Mouse (Mus musculus) MEL (cell line): ENCODE results near the gene Stx2. TPM values are rescaled to one million over a fixed set of nuclear protein-coding genes. Genes with fewer than 3 reads are reported as not detected.

ENCODE experiments used
- DNase-seq: peaks from one replicate; pipeline ENCODE4 v3.0.0; 2011; ENCODE audit warnings: low read depth, low spot score
- H3K27ac ChIP-seq: 2 replicates; pipeline ENCODE4 v1.5.1; 2012; ENCODE audit warnings: low read depth, mild to moderate bottlenecking, control low read depth, low read length, moderate library complexity; ENCODE audit not compliant: control insufficient read depth
- H3K27me3 ChIP-seq, 2 experiments: fragments of 150-350 bp in 1 of 2; sonication (generic) in 1 of 2; 2 replicates each; pipeline ENCODE4 v1.6.1; 2012; ENCODE audit warnings: low read length in 2 of 2, mild to moderate bottlenecking in 2 of 2, improper control_type of control experiment in 1 of 2, moderate library complexity in 1 of 2; ENCODE audit not compliant: insufficient read depth in 2 of 2, control insufficient read depth in 1 of 2
- H3K36me3 ChIP-seq, 2 experiments: 2 replicates each; pipeline ENCODE4 v1.6.1; 2012 to 2014; ENCODE audit warnings: low read length in 2 of 2, improper control_type of control experiment in 1 of 2, inconsistent platforms in 1 of 2, mild to moderate bottlenecking in 1 of 2; ENCODE audit not compliant: insufficient read depth in 2 of 2, control insufficient read depth in 1 of 2
- H3K4me1 ChIP-seq, 2 experiments: fragments of 150-350 bp in 1 of 2; sonication (generic) in 1 of 2; 2 replicates each; pipeline ENCODE4 v1.6.1; 2012; ENCODE audit warnings: low read length in 2 of 2, improper control_type of control experiment in 1 of 2, mild to moderate bottlenecking in 1 of 2; ENCODE audit not compliant: insufficient read depth in 2 of 2, control insufficient read depth in 1 of 2
- H3K4me3 ChIP-seq, 2 experiments: fragments of 150-350 bp in 1 of 2; sonication (generic) in 1 of 2; 2 replicates each; pipeline ENCODE4 v1.5.1; 2012; ENCODE audit warnings: low read depth in 2 of 2, low read length in 2 of 2, mild to moderate bottlenecking in 2 of 2, moderate library complexity in 2 of 2, control low read depth in 1 of 2, improper control_type of control experiment in 1 of 2; ENCODE audit not compliant: control insufficient read depth in 1 of 2, insufficient read depth in 1 of 2
- H3K79me2 ChIP-seq: 2 replicates; pipeline ENCODE4 v1.6.1; 2012; ENCODE audit warnings: mild to moderate bottlenecking, low read length, moderate library complexity; ENCODE audit not compliant: control insufficient read depth, poor library complexity, insufficient read depth
- H3K9ac ChIP-seq: 2 replicates; pipeline ENCODE4 v1.6.1; 2012; ENCODE audit warnings: low read depth, mild to moderate bottlenecking, control low read depth, low read length, moderate library complexity; ENCODE audit not compliant: control insufficient read depth, poor library complexity, severe bottlenecking
- H3K9me3 ChIP-seq: fragments of 150-350 bp; sonication (generic); replicated peaks from 2 replicates; pipeline ENCODE4 v1.6.1; 2012; ENCODE audit warnings: mild to moderate bottlenecking, low read length, improper control_type of control experiment, moderate library complexity; ENCODE audit not compliant: insufficient read depth
- CTCF ChIP-seq, 3 experiments: IDR thresholded peaks in 2 of 3; conservative IDR thresholded peaks in 1 of 3; 2 replicates each; pipeline ENCODE4 v1.5.1; 2011 to 2012; ENCODE audit warnings: low read length in 3 of 3, low read depth in 2 of 3, mild to moderate bottlenecking in 2 of 3, improper control_type of control experiment in 1 of 3, inconsistent platforms in 1 of 3, mixed read lengths in 1 of 3, moderate library complexity in 1 of 3; ENCODE audit not compliant: control insufficient read depth in 1 of 3, insufficient read depth in 1 of 3, poor library complexity in 1 of 3, severe bottlenecking in 1 of 3
- ELF1 ChIP-seq: IDR thresholded peaks from 2 replicates; pipeline ENCODE4 v1.6.1; 2014; ENCODE audit warnings: low read depth, mild to moderate bottlenecking, inconsistent platforms, low read length, improper control_type of control experiment, moderate library complexity
- GABPA ChIP-seq: IDR thresholded peaks from 2 replicates; pipeline ENCODE4 v1.6.1; 2012; ENCODE audit warnings: low read depth, mild to moderate bottlenecking, inconsistent platforms, low read length, improper control_type of control experiment, moderate library complexity
- GATA1 ChIP-seq: IDR thresholded peaks from 2 replicates; pipeline ENCODE4 v1.6.1; 2011; ENCODE audit warnings: low read depth, low read length, improper control_type of control experiment
- KAT2A ChIP-seq: conservative IDR thresholded peaks from 2 replicates; pipeline ENCODE4 v1.6.1; 2012; ENCODE audit warnings: low read depth, low read length, improper control_type of control experiment, inconsistent platforms
- MAX ChIP-seq: IDR thresholded peaks from 2 replicates; pipeline ENCODE4 v1.6.1; 2011; ENCODE audit warnings: low read length, improper control_type of control experiment
- MXI1 ChIP-seq: IDR thresholded peaks from 2 replicates; pipeline ENCODE4 v1.6.1; 2011; ENCODE audit warnings: mild to moderate bottlenecking, low read depth, low read length, improper control_type of control experiment
- NELFE ChIP-seq: IDR thresholded peaks from 2 replicates; pipeline ENCODE4 v1.6.1; 2011; ENCODE audit warnings: low read depth, low read length, improper control_type of control experiment
- NRF1 ChIP-seq: IDR thresholded peaks from 2 replicates; pipeline ENCODE4 v1.6.1; 2014; ENCODE audit warnings: low read depth, mild to moderate bottlenecking, inconsistent platforms, low read length, improper control_type of control experiment, moderate library complexity; ENCODE audit not compliant: poor library complexity, insufficient read depth, severe bottlenecking
- POLR2A ChIP-seq, 2 experiments: IDR thresholded peaks; 2 replicates each; pipeline ENCODE4 v1.6.1; 2011 to 2012; ENCODE audit warnings: low read length in 2 of 2, mild to moderate bottlenecking in 2 of 2, control low read depth in 1 of 2, improper control_type of control experiment in 1 of 2, low read depth in 1 of 2, moderate library complexity in 1 of 2; ENCODE audit not compliant: control insufficient read depth in 1 of 2, insufficient read depth in 1 of 2, poor library complexity in 1 of 2
- POLR2AphosphoS2 ChIP-seq: IDR thresholded peaks from 2 replicates; pipeline ENCODE4 v1.6.1; 2011; ENCODE audit warnings: low read length, improper control_type of control experiment
- RAD21 ChIP-seq: IDR thresholded peaks from 2 replicates; pipeline ENCODE4 v1.6.1; 2011; ENCODE audit warnings: mild to moderate bottlenecking, low read depth, low read length, improper control_type of control experiment
- SIN3A ChIP-seq: IDR thresholded peaks from 2 replicates; pipeline ENCODE4 v1.6.1; 2012; ENCODE audit warnings: low read length, improper control_type of control experiment, inconsistent platforms
- SMC3 ChIP-seq: IDR thresholded peaks from 2 replicates; pipeline ENCODE4 v1.6.1; 2011; ENCODE audit warnings: low read depth, low read length, improper control_type of control experiment
- TAL1 ChIP-seq: IDR thresholded peaks from 2 replicates; pipeline ENCODE4 v1.6.1; 2012; ENCODE audit warnings: mild to moderate bottlenecking, inconsistent platforms, low read length, moderate library complexity, mixed read lengths
- UBTF ChIP-seq: IDR thresholded peaks from 2 replicates; pipeline ENCODE4 v1.6.1; 2012; ENCODE audit warnings: low read depth, mild to moderate bottlenecking, inconsistent platforms, low read length, improper control_type of control experiment, moderate library complexity, borderline replicate concordance; ENCODE audit not compliant: insufficient read depth
- ZC3H11A ChIP-seq: IDR thresholded peaks from 2 replicates; pipeline ENCODE4 v1.6.1; 2012; ENCODE audit warnings: low read depth, mild to moderate bottlenecking, inconsistent platforms, low read length, improper control_type of control experiment
- ZMIZ1 ChIP-seq: IDR thresholded peaks from 2 replicates; pipeline ENCODE4 v1.6.1; 2012; ENCODE audit warnings: low read depth, mild to moderate bottlenecking, inconsistent platforms, low read length, improper control_type of control experiment, moderate library complexity
- polyA plus RNA-seq, 2 experiments: library from polyadenylated mRNA; stranded (reverse) in 1 of 2; unstranded in 1 of 2; fragments of >175 nt in 1 of 2; fragments of >200 nt in 1 of 2; gene quantifications; 2 replicates each; pipeline versions ENCODE4 v1.2.1 to v1.2.4; 2012; ENCODE audit warnings: low replicate concordance in 2 of 2, low read depth in 1 of 2; ENCODE audit not compliant: insufficient read length in 2 of 2, insufficient read depth in 1 of 2, missing spikeins in 1 of 2
- total RNA-seq: library from RNA; depleted of rRNA; stranded (reverse); fragments of 300-350 nt; gene quantifications from 2 replicates; pipeline ENCODE4 v1.2.3, GENCODE M21; 2012

Gene Stx2
- total and polyA plus RNA-seq, 3 experiments = 84.8 to 97.1 TPM; not detected in 1

DNA sequence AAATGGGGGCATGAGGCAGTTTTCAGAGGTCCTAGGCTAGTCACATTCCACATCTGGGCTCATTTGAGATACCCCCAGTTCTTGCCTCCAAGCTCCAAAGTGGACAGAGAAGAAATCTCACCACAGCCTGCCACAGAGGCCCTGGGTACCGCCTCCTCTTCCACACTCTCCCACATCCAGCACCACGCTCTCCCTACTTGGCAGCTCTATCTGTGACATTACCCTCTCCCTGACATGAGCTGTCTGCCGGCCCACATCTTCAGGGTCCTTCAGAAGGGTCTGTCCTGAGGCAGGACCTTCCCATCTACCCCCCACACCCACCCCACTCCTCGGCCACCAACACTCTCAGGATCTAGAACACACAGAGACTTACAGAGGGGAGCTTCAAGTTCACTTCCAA, 56.9 kb downstream of the Stx2 start:
- H3K4me1 ChIP-seq = no peaks in the 10 kb centered on the region
- H3K79me2 ChIP-seq = no peaks in the 10 kb centered on the region
- no peaks in the 10 kb centered on the region for H3K36me3 ChIP-seq
- H3K4me3 ChIP-seq = no peak overlapping the region
- no peaks in the 10 kb centered on the region for H3K9me3 ChIP-seq
- no peak overlapping the region for H3K27ac ChIP-seq
- TF ChIP-seq RAD21 = no peak
- no peak for TF ChIP-seq NELFE
- TF ChIP-seq NRF1 = no peak
- DNase-seq = no peak
- H3K27me3 ChIP-seq = no peaks in the 10 kb centered on the region
- no peak overlapping the region for H3K9ac ChIP-seq

- H3K27ac ChIP-seq = no peak overlapping the region
- no peaks in the 10 kb centered on the region for H3K9me3 ChIP-seq
- DNase-seq = no peak
- H3K79me2 ChIP-seq = no peaks in the 10 kb centered on the region
- peak; percentile 9 to 17 (median 12); a peak in 2 of 6 replicates for TF ChIP-seq CTCF (IDR thresholded peaks at IDR 0.05 in 2 of 3, conservative IDR thresholded peaks at IDR 0.05 in 1 of 3; ENCODE audit: control insufficient read depth in 1 of 3, insufficient read depth in 1 of 3, low read depth in 2 of 3, low read length in 3 of 3, poor library complexity in 1 of 3, severe bottlenecking in 1 of 3)
- TF ChIP-seq SIN3A = no peak
- TF ChIP-seq POLR2AphosphoS2 = no peak
- no peak for TF ChIP-seq ZMIZ1
- peak; percentile 9; the same call in 1 of the 2 replicates for TF ChIP-seq SMC3
- no peak overlapping the region for H3K9ac ChIP-seq
- H3K4me1 ChIP-seq = no peaks in the 10 kb centered on the region
- H3K4me3 ChIP-seq = no peak overlapping the region
- no peaks in the 10 kb centered on the region for H3K36me3 ChIP-seq
- no peaks in the 10 kb centered on the region for H3K27me3 ChIP-seq
Measured at GRCm38 (mm10) chr5:128947093-128947492, 61.3 kb downstream of the Stx2 start.

GRCm38 (mm10) chr5:128940436-128940835, 67.9 kb downstream of the Stx2 start:
- H3K4me1 ChIP-seq = no peaks in the 10 kb centered on the region
- H3K9me3 ChIP-seq = no peaks in the 10 kb centered on the region
- H3K27me3 ChIP-seq = no peaks in the 10 kb centered on the region
- H3K27ac ChIP-seq = no peak overlapping the region
- no peak for TF ChIP-seq TAL1
- no peaks in the 10 kb centered on the region for H3K36me3 ChIP-seq
- no peaks in the 10 kb centered on the region for H3K79me2 ChIP-seq
- H3K4me3 ChIP-seq = no peak overlapping the region
- DNase-seq = no peak
- no peak overlapping the region for H3K9ac ChIP-seq

GRCm38 (mm10) chr5:128935359-128935899, 72.9 kb downstream of the Stx2 start:
- Histone ChIP-seq H3K4me3 (no peak overlapping the region), H3K4me1 (no peaks in the 10 kb centered on the region), H3K9ac (no peak overlapping the region), H3K27ac (no peak overlapping the region), H3K27me3 (no peaks in the 10 kb centered on the region), H3K36me3 (no peaks in the 10 kb centered on the region), H3K79me2 (no peaks in the 10 kb centered on the region), H3K9me3 (no peaks in the 10 kb centered on the region)
- no peak for DNase-seq
- TF ChIP-seq ZMIZ1 (no peak), GABPA (no peak), UBTF (no peak), GATA1 (no peak), ZC3H11A (no peak), MAX (no peak), MXI1 (no peak), ELF1 (no peak), POLR2A (IDR thresholded peaks at IDR 0.05; ENCODE audit: control insufficient read depth in 1 of 2, insufficient read depth in 1 of 2, low read depth in 1 of 2, low read length in 2 of 2, poor library complexity in 1 of 2) (no peak), KAT2A (no peak), CTCF (IDR thresholded peaks at IDR 0.05 in 2 of 3, conservative IDR thresholded peaks at IDR 0.05 in 1 of 3; ENCODE audit: control insufficient read depth in 1 of 3, insufficient read depth in 1 of 3, low read depth in 2 of 3, low read length in 3 of 3, poor library complexity in 1 of 3, severe bottlenecking in 1 of 3) (no peak)
